Mouse (Mus musculus): ENCODE measurements around the gene Ttc7b. TPM values are rescaled to one million over a fixed set of nuclear protein-coding genes. Genes with fewer than 3 reads are reported as not detected.

Ttc7b gene
- polyA plus RNA-seq, 1 experiment from 2014 or later: 21.3 TPM

DNA sequence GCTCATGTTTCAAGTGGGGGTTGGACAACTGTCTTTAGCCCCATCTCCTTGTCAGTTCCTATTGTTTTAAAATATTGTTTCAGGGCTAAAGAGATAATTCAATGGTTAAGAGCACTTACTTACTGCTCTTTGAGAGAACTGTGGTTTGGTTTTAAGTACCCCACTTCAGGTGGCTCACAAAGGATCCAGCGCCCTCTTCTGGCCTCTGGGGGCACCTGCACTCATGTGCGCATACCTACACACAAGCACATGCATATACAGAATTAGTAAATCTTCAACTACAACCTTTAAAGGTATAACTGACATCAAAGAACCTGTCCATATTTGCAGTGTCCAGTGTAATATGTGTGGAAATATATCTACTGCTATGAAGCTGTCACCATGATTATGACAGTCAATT lies 226.2 kb downstream of the Ttc7b start:
- no peaks in the 10 kb centered on the region for H3K27me3 ChIP-seq
- CTCF ChIA-PET: no interaction called here
- in situ Hi-C loops (cut with MboI; ENCODE audit: low pct_unique_long_range_greater_than_20kb): no loop called here
- POLR2A ChIA-PET: no interaction called here
- TF ChIP-seq CTCF (IDR thresholded peaks at IDR 0.05): no peak
- DNase-seq (ENCODE audit: low read depth, low spot score) (no peak), ATAC-seq (no peak)

DNA sequence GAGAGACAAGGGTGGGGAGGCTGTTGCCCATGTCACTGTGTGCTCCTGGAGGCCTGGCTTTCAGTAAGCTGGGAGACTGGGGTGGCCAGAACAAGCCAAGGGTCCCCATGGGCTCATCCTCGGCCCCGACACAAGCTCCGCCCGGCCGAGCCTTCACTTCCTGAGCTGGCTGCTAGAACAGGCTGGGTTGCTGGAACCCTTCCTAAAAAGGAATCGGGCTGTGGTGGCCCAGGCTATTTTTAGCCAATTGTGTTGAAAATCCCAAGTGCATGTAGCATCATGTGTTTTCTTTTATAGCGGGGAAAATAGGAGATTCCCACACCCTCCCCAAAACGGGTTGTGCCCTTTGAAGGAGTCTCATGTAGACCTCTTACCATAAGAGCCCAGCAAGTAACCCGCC lies 226.7 kb downstream of the Ttc7b start:
- DNase-seq (ENCODE audit: low read depth, low spot score) (no peak), ATAC-seq (no peak)
- ChIA-PET POLR2A (interaction anchor here (0.7 kb wide), 1 partner anchor 84 kb away, joined by 3 read pairs; no protein-coding TSS in a partner anchor), CTCF (no interaction called here)
- no peaks in the 10 kb centered on the region for H3K27me3 ChIP-seq
- in situ Hi-C loops (cut with MboI; ENCODE audit: low pct_unique_long_range_greater_than_20kb): no loop called here
- no peak for TF ChIP-seq CTCF (IDR thresholded peaks at IDR 0.05)

DNA sequence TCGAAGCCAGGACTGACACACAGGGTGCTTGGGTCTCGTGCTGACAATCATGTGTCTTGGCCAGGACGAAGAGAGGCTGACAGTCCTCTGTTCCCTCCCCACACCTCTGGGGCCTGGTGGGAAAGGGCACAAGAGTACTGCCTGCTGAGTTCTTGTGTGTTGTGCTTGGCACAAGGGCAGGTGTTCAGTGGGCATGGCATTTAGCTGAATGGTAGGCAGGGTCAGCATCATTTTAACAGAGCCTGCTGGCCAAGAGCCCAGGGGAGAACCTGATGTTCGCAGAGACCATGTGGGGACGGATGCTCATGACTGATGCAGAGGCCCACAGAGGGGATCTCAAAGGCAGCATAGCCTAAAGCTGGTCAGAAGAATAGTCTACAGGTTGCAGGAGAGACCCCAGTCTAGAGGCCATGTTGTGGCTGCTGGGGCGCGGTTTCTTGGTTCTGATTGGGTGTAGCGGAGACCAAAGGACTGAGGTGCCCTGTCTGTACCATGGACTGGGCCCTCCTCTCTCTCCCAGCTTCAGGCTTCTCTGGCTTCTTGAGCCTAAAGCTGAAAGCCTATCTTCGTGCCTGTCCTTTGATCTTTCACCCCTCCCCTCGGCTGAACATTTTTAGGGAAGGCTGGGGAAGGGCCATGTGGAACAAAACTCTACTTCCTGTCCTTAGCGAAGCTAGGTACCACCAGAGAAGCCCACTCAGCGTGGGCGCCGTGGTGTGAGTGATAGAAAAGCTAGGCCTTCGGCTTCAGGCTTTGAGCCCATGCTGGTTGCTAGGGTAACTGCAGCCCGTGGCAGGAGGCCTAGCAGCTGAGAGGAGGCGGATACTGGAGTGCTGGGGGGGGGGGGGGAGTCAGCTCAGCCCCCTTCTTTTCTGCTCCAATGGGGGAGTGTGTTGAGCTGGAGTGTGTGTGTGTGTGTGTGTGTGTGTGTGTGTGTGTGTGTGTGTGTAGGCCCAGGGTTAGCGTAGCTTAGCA lies 229.6 kb downstream of the Ttc7b start:
- DNase-seq (ENCODE audit: low read depth, low spot score): no peak
- in situ Hi-C loops (cut with MboI; ENCODE audit: low pct_unique_long_range_greater_than_20kb): no loop called here
- H3K27me3 ChIP-seq: no peaks in the 10 kb centered on the region
- CTCF ChIA-PET: no interaction called here
- POLR2A ChIA-PET: interaction anchor here (0.6 kb wide), 1 partner anchor 71 kb away, joined by 5 read pairs; no protein-coding TSS in a partner anchor
- no peak for TF ChIP-seq CTCF (IDR thresholded peaks at IDR 0.05)
- ATAC-seq: no peak

DNA sequence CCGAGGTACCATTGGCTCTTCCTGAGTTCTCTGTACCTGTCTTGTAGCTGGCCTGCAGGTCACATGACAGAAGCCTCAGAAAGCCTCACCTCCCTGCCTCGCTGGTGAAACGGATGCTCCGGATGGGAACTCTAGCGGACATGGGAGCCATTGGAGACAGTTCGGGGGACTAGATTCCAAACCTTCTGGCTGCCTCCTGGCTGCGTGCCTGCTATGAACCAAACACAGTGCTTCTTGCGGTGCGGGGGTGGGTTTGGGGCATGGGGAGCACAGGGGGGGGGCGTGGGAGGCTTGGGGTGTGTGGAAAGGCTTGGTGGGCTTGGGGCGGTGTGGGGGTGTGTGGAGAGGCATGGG lies 230.5 kb downstream of the Ttc7b start:
- H3K27me3 ChIP-seq: no peaks in the 10 kb centered on the region
- TF ChIP-seq CTCF (IDR thresholded peaks at IDR 0.05): no peak
- in situ Hi-C loops (cut with MboI; ENCODE audit: low pct_unique_long_range_greater_than_20kb): no loop called here
- no peak for DNase-seq (ENCODE audit: low read depth, low spot score)
- ATAC-seq: no peak
- ChIA-PET CTCF (no interaction called here), POLR2A (no interaction called here)

DNA sequence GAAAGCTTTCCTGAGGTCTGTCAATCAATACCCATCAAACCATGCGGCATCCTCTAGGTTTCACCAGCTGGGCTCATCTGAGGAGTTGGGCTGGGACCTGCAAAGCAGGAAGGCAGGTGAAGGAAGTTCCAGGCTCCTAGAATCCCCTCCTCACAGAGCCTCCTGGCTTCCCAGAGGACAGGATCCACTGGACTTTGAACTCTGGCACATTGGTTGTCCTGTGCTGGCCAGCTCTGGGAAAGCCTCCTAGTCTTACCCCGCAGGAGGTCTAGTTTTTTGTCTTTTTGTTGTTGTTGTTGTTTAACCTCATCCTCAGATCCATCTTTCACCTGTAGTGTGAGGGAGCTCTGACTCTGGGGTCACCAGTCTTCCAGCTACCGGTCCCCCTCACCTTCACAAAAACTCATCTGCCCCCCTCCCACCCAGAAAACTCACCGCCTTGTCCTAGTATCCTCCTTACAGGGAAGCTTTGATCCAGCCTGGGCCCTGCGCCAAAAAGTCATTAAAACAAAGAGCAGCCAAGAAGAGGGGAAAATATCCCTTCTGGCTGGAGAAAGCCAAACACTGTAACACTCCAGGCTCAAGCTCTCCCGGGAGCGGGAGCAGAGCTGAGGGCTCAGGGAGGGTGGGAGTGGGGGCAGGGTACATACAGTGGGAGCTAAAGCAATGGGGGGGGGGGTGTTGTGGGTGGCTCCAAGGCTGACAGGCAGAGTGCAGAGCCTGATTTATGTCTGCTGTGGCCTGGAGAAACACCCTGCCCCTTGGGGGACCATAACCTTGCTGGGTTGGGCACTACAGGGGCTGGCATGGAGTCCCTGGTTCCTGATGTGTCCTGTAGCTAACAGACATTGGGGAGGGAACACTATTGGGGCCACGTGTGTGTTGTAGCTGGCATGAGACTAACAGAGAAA lies 231.1 kb downstream of the Ttc7b start:
- DNase-seq (ENCODE audit: low read depth, low spot score): no peak
- ChIA-PET POLR2A (interaction anchor here (0.6 kb wide), 2 partner anchors 33 to 63 kb away, joined by 3 to 5 read pairs; no protein-coding TSS in a partner anchor), CTCF (no interaction called here)
- no peak for TF ChIP-seq CTCF (IDR thresholded peaks at IDR 0.05)
- peak; percentile 46 for ATAC-seq
- in situ Hi-C loops (cut with MboI; ENCODE audit: low pct_unique_long_range_greater_than_20kb): no loop called here
- no peaks in the 10 kb centered on the region for H3K27me3 ChIP-seq

DNA sequence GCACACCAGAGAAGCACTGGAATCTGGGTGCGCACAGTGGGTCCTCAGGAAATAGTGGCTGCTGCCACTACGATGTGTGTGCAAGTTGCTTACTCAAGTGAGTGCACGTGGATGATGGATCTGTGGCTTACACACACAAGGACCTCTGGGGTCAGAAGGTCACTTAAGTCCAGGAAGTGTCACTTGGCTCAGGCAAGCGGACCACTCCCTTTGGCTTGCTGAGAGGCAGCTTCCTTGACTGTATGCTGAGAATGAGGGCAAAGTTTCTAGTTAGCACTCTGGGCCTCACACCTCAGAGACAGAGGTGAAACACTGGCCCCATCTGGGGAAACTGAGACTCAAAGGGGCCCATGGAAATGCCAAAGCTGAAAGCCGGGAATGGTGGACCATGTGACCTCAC lies 232.6 kb downstream of the Ttc7b start:
- in situ Hi-C loops (cut with MboI; ENCODE audit: low pct_unique_long_range_greater_than_20kb): no loop called here
- POLR2A ChIA-PET: no interaction called here
- DNase-seq (ENCODE audit: low read depth, low spot score) (no peak), ATAC-seq (no peak)
- no peak for TF ChIP-seq CTCF (IDR thresholded peaks at IDR 0.05)
- CTCF ChIA-PET: no interaction called here
- H3K27me3 ChIP-seq: no peaks in the 10 kb centered on the region

DNA sequence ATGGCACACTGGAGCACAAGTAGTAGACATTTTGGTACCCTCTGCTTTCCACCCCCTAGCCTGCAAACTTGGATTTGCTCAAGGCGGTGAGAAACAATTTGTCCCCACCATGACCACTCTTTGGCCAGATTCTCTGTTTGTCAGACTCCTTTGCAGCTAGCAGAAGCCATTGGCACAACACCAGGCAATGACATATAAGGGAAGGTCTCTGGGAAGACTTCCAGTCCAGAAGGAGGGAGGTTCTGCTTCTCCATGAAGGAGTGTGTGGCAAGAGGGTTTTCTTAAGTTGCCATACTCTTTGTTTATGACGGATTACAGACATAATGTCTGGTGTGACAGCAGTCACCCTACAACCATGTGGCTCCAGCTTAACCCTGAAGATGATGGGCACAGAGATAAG lies 233.1 kb downstream of the Ttc7b start:
- no peak for TF ChIP-seq CTCF (IDR thresholded peaks at IDR 0.05)
- no peaks in the 10 kb centered on the region for H3K27me3 ChIP-seq
- CTCF ChIA-PET: no interaction called here
- in situ Hi-C loops (cut with MboI; ENCODE audit: low pct_unique_long_range_greater_than_20kb): no loop called here
- ATAC-seq (no peak), DNase-seq (ENCODE audit: low read depth, low spot score) (no peak)
- POLR2A ChIA-PET: no interaction called here

DNA sequence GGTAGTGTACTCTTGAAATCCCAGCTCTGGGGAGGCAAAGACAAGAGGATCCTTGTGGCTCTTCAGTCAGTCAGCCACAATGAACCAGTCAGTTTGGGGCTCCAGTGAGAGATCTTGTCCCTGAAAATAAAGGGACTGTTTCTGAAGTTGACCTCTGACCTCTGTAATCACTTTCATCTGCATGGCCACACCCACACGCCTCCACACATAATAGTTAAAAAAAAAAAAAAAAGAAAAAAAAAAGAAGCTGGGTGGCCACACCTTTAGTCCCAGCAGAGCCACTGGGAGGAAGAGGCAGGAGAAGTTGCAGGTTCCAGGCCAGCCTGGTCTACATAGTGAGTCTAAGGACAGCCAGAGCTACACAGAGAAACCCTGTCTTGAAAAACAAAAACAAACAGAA lies 237.3 kb downstream of the Ttc7b start:
- TF ChIP-seq CTCF (IDR thresholded peaks at IDR 0.05): no peak
- ATAC-seq: no peak
- DNase-seq (ENCODE audit: low read depth, low spot score): no peak
- ChIA-PET POLR2A (interaction anchor here (1.0 to 1.1 kb wide), 2 partner anchors 14 to 17 kb away, joined by 3 read pairs; no protein-coding TSS in a partner anchor), CTCF (no interaction called here)
- in situ Hi-C loops (cut with MboI; ENCODE audit: low pct_unique_long_range_greater_than_20kb): no loop called here
- H3K27me3 ChIP-seq: no peaks in the 10 kb centered on the region

DNA sequence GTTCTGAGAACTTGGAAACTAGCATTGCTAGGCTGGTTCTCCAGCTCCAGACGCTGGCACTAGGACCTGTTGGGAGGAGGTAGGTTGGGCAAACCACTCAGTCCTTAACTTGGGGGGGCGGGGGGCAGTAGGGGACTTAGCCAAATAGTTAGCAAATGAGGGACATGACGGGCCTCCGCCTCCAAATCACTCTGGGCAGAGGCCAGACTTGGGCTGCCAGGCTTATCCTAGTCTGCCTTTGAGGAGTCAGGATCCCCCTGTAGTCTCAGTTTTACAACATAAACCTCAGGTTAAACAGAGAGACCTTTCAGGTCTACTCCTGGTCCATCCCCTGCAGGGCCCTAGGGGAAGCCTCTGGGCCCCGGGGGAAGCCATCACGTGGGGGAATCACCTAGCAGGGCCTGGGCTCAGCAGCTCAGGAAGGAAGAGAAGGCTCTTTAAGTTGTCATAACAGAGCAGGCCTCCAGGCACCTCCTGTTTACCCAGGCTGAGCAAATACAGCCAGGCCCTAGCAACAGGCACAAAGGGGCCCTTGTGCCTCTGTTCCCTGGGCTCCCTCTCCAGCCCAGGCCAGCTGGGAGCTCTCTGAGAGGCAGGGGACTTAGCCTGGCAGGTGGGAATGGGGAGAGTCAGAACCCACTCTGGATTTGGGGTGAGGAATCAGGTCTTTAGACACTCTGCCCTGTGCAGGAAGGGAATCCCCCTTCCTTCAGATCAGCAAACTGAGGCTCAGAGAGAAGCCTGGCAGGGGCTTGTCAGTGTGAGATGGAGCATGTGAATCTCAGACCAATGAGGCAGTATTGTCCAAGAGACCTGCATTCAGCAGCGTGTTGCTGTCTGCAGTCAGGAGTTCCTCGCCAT lies 238.4 kb downstream of the Ttc7b start:
- TF ChIP-seq CTCF (IDR thresholded peaks at IDR 0.05): no peak
- ChIA-PET CTCF (no interaction called here), POLR2A (interaction anchor here (1.0 kb wide), 1 partner anchor 18 kb away, joined by 3 read pairs; no protein-coding TSS in a partner anchor)
- in situ Hi-C loops (cut with MboI; ENCODE audit: low pct_unique_long_range_greater_than_20kb): no loop called here
- DNase-seq (ENCODE audit: low read depth, low spot score): no peak
- H3K27me3 ChIP-seq: no peaks in the 10 kb centered on the region
- ATAC-seq: peak; percentile 52

Measured in Patski (cell line).